Mouse (Mus musculus): Measurements from ENCODE around the gene Lhfpl2. TPM values are rescaled to one million over a fixed set of nuclear protein-coding genes. Genes with fewer than 3 reads are reported as not detected.

Gene Lhfpl2
- polyA plus RNA-seq, 1 experiment from 2014 or later: 9.6 TPM

GRCm38 (mm10) chr13:94117522-94117921 lies 59.9 kb downstream of the Lhfpl2 start:
- Histone ChIP-seq H3K4me1 (ENCODE audit: control insufficient read depth, insufficient read depth, low read length) (no peaks in the 10 kb centered on the region), H3K27me3 (ENCODE audit: control insufficient read depth, insufficient read depth, low read length) (no peaks in the 10 kb centered on the region)

GRCm38 (mm10) chr13:94118091-94118490 lies 60.5 kb downstream of the Lhfpl2 start:
- Histone ChIP-seq H3K4me3 (ENCODE audit: low read depth, low read length) (no peak overlapping the region), H3K36me3 (ENCODE audit: control insufficient read depth, insufficient read depth, low read length) (no peaks in the 10 kb centered on the region), H3K9me3 (ENCODE audit: control insufficient read depth, low read length) (no peaks in the 10 kb centered on the region), H3K27ac (ENCODE audit: low read depth, low read length) (no peak overlapping the region), H3K4me2 (ENCODE audit: low read depth, low read length) (no peak overlapping the region), H3K9ac (replicated peaks; ENCODE audit: low read depth, low read length) (no peak overlapping the region), H3K27me3 (ENCODE audit: control insufficient read depth, insufficient read depth, low read length) (no peaks in the 10 kb centered on the region), H3K4me1 (ENCODE audit: control insufficient read depth, insufficient read depth, low read length) (no peaks in the 10 kb centered on the region)
- WGBS: 100% methylated on average over 1 of the region's 1 CpGs
- ATAC-seq (ENCODE audit: low read depth): no peak

More at GRCm38 (mm10) chr13:94117522-94117921, 59.9 kb downstream of the Lhfpl2 start:
- Histone ChIP-seq H3K9me3 (ENCODE audit: control insufficient read depth, low read length) (no peaks in the 10 kb centered on the region), H3K4me2 (ENCODE audit: low read depth, low read length) (no peak overlapping the region), H3K9ac (replicated peaks; ENCODE audit: low read depth, low read length) (no peak overlapping the region), H3K27ac (ENCODE audit: low read depth, low read length) (no peak overlapping the region), H3K36me3 (ENCODE audit: control insufficient read depth, insufficient read depth, low read length) (no peaks in the 10 kb centered on the region), H3K4me3 (ENCODE audit: low read depth, low read length) (no peak overlapping the region)
- no peak for ATAC-seq (ENCODE audit: low read depth)
- WGBS: 80% methylated on average over 10 of the region's 10 CpGs

GRCm38 (mm10) chr13:94119309-94119708 lies 61.7 kb downstream of the Lhfpl2 start:
- H3K36me3 ChIP-seq (ENCODE audit: control insufficient read depth, insufficient read depth, low read length): no peaks in the 10 kb centered on the region
- no peak overlapping the region for H3K4me3 ChIP-seq (ENCODE audit: low read depth, low read length)
- no peak for ATAC-seq (ENCODE audit: low read depth)
- no peaks in the 10 kb centered on the region for H3K27me3 ChIP-seq (ENCODE audit: control insufficient read depth, insufficient read depth, low read length)
- no peak overlapping the region for H3K4me2 ChIP-seq (ENCODE audit: low read depth, low read length)
- H3K9ac ChIP-seq (replicated peaks; ENCODE audit: low read depth, low read length): no peak overlapping the region
- H3K4me1 ChIP-seq (ENCODE audit: control insufficient read depth, insufficient read depth, low read length): no peaks in the 10 kb centered on the region
- no peaks in the 10 kb centered on the region for H3K9me3 ChIP-seq (ENCODE audit: control insufficient read depth, low read length)
- WGBS: 91% methylated on average over 5 of the region's 5 CpGs
- no peak overlapping the region for H3K27ac ChIP-seq (ENCODE audit: low read depth, low read length)

GRCm38 (mm10) chr13:94122703-94123592 lies 65.4 kb downstream of the Lhfpl2 start:
- H3K9ac ChIP-seq (replicated peaks; ENCODE audit: low read depth, low read length): no peak overlapping the region
- no peaks in the 10 kb centered on the region for H3K36me3 ChIP-seq (ENCODE audit: control insufficient read depth, insufficient read depth, low read length)
- no peak overlapping the region for H3K4me2 ChIP-seq (ENCODE audit: low read depth, low read length)
- H3K27me3 ChIP-seq (ENCODE audit: control insufficient read depth, insufficient read depth, low read length): no peaks in the 10 kb centered on the region
- H3K4me1 ChIP-seq (ENCODE audit: control insufficient read depth, insufficient read depth, low read length): no peaks in the 10 kb centered on the region
- H3K27ac ChIP-seq (ENCODE audit: low read depth, low read length): no peak overlapping the region
- 91% methylated on average over 16 of the region's 16 CpGs for WGBS
- no peaks in the 10 kb centered on the region for H3K9me3 ChIP-seq (ENCODE audit: control insufficient read depth, low read length)
- no peak for ATAC-seq (ENCODE audit: low read depth)
- H3K4me3 ChIP-seq (ENCODE audit: low read depth, low read length): no peak overlapping the region

- no peak overlapping the region for H3K4me2 ChIP-seq (ENCODE audit: low read depth, low read length)
- no peaks in the 10 kb centered on the region for H3K27me3 ChIP-seq (ENCODE audit: control insufficient read depth, insufficient read depth, low read length)
- ATAC-seq (ENCODE audit: low read depth): no peak
- WGBS: 68% methylated on average over 7 of the region's 7 CpGs
- H3K4me1 ChIP-seq (ENCODE audit: control insufficient read depth, insufficient read depth, low read length): no peaks in the 10 kb centered on the region
- no peak overlapping the region for H3K27ac ChIP-seq (ENCODE audit: low read depth, low read length)
- no peaks in the 10 kb centered on the region for H3K36me3 ChIP-seq (ENCODE audit: control insufficient read depth, insufficient read depth, low read length)
- no peak overlapping the region for H3K4me3 ChIP-seq (ENCODE audit: low read depth, low read length)
- H3K9ac ChIP-seq (replicated peaks; ENCODE audit: low read depth, low read length): no peak overlapping the region
- no peaks in the 10 kb centered on the region for H3K9me3 ChIP-seq (ENCODE audit: control insufficient read depth, low read length)
These were observed 72.8 kb downstream of the Lhfpl2 start for GRCm38 (mm10) chr13:94130394-94130793.

- no peak overlapping the region for H3K4me3 ChIP-seq (ENCODE audit: low read depth, low read length)
- no peaks in the 10 kb centered on the region for H3K36me3 ChIP-seq (ENCODE audit: control insufficient read depth, insufficient read depth, low read length)
- no peak overlapping the region for H3K27ac ChIP-seq (ENCODE audit: low read depth, low read length)
- H3K9me3 ChIP-seq (ENCODE audit: control insufficient read depth, low read length): no peaks in the 10 kb centered on the region
- no peak overlapping the region for H3K4me2 ChIP-seq (ENCODE audit: low read depth, low read length)
- no peaks in the 10 kb centered on the region for H3K27me3 ChIP-seq (ENCODE audit: control insufficient read depth, insufficient read depth, low read length)
- 91% methylated on average over 4 of the region's 4 CpGs for WGBS
- no peaks in the 10 kb centered on the region for H3K4me1 ChIP-seq (ENCODE audit: control insufficient read depth, insufficient read depth, low read length)
- no peak for ATAC-seq (ENCODE audit: low read depth)
- H3K9ac ChIP-seq (replicated peaks; ENCODE audit: low read depth, low read length): no peak overlapping the region
These were observed 73.5 kb downstream of the Lhfpl2 start for GRCm38 (mm10) chr13:94131135-94131534.

- WGBS: 49% methylated on average over 13 of the region's 13 CpGs
- Histone ChIP-seq H3K4me3 (ENCODE audit: low read depth, low read length) (no peak overlapping the region), H3K9me3 (ENCODE audit: control insufficient read depth, low read length) (no peaks in the 10 kb centered on the region), H3K4me1 (ENCODE audit: control insufficient read depth, insufficient read depth, low read length) (no peaks in the 10 kb centered on the region), H3K27ac (ENCODE audit: low read depth, low read length) (no peak overlapping the region), H3K4me2 (ENCODE audit: low read depth, low read length) (no peak overlapping the region), H3K36me3 (ENCODE audit: control insufficient read depth, insufficient read depth, low read length) (no peaks in the 10 kb centered on the region), H3K9ac (replicated peaks; ENCODE audit: low read depth, low read length) (no peak overlapping the region), H3K27me3 (ENCODE audit: control insufficient read depth, insufficient read depth, low read length) (no peaks in the 10 kb centered on the region)
- ATAC-seq (ENCODE audit: low read depth): no peak
These were observed 74.8 kb downstream of the Lhfpl2 start for GRCm38 (mm10) chr13:94132187-94132995.

- Histone ChIP-seq H3K4me2 (ENCODE audit: low read depth, low read length) (no peak overlapping the region), H3K4me1 (ENCODE audit: control insufficient read depth, insufficient read depth, low read length) (0 out of 2 replicates have a peak, but pooled peaks cover under 1% of the 10 kb centered on the region), H3K36me3 (ENCODE audit: control insufficient read depth, insufficient read depth, low read length) (no peaks in the 10 kb centered on the region), H3K9me3 (ENCODE audit: control insufficient read depth, low read length) (no peaks in the 10 kb centered on the region), H3K4me3 (ENCODE audit: low read depth, low read length) (no peak overlapping the region), H3K27me3 (ENCODE audit: control insufficient read depth, insufficient read depth, low read length) (no peaks in the 10 kb centered on the region), H3K27ac (ENCODE audit: low read depth, low read length) (no peak overlapping the region), H3K9ac (replicated peaks; ENCODE audit: low read depth, low read length) (no peak overlapping the region)
- 78% methylated on average over 7 of the region's 7 CpGs for WGBS
- ATAC-seq (ENCODE audit: low read depth): no peak
These were observed 77.0 kb downstream of the Lhfpl2 start for GRCm38 (mm10) chr13:94134646-94135045.

GRCm38 (mm10) chr13:94135180-94135579 lies 77.6 kb downstream of the Lhfpl2 start:
- ATAC-seq (ENCODE audit: low read depth): no peak
- Histone ChIP-seq H3K9me3 (ENCODE audit: control insufficient read depth, low read length) (no peaks in the 10 kb centered on the region), H3K4me3 (ENCODE audit: low read depth, low read length) (no peak overlapping the region), H3K9ac (replicated peaks; ENCODE audit: low read depth, low read length) (no peak overlapping the region), H3K36me3 (ENCODE audit: control insufficient read depth, insufficient read depth, low read length) (no peaks in the 10 kb centered on the region), H3K27me3 (ENCODE audit: control insufficient read depth, insufficient read depth, low read length) (no peaks in the 10 kb centered on the region), H3K27ac (ENCODE audit: low read depth, low read length) (no peak overlapping the region), H3K4me2 (ENCODE audit: low read depth, low read length) (no peak overlapping the region), H3K4me1 (ENCODE audit: control insufficient read depth, insufficient read depth, low read length) (0 out of 2 replicates have a peak, but pooled peaks cover 3% of the 10 kb centered on the region)
- 75% methylated on average over 7 of the region's 7 CpGs for WGBS

Data from neural tube, embryonic 14.5 days (tissue).